Mouse (Mus musculus): Measurements from ENCODE around the gene Arid3c.

Gene Arid3c

GRCm38 (mm10) chr4:41676248-41677005 is 54.5 kb downstream of the Arid3c start:
- DNase-seq: no peak

All from lung, adult 18-20 months (tissue).